Mouse (Mus musculus) lung, postnatal 0 days (tissue): ENCODE measurements around the gene Slc25a13. TPM values are rescaled to one million over a fixed set of nuclear protein-coding genes. Genes with fewer than 3 reads are reported as not detected.

Experiments used
- ATAC-seq: fragments of 200-750 bp; cut with Nextera tagmentation; 2 replicates; pipeline ENCODE4 v1.8.0; 2017; ENCODE audit warnings: moderate library complexity
- DNase-seq: peaks from one replicate; pipeline ENCODE4 v3.0.0-alpha.2; 2016; ENCODE audit warnings: low spot score
- H3K27ac ChIP-seq: fragments of 300-500 bp; sonication (generic); 2 replicates; pipeline ENCODE4 v1.5.1; 2014; ENCODE audit warnings: antibody characterized with exemption, mild to moderate bottlenecking, low read length, mixed read lengths
- H3K27me3 ChIP-seq: fragments of 300-500 bp; sonication (generic); replicated peaks from 2 replicates; pipeline ENCODE4 v1.6.1; 2014; ENCODE audit warnings: low read length, mixed read lengths; ENCODE audit not compliant: insufficient read depth
- H3K36me3 ChIP-seq: fragments of 300-500 bp; sonication (generic); 2 replicates; pipeline ENCODE4 v1.6.1; 2014; ENCODE audit warnings: low read length, mixed read lengths; ENCODE audit not compliant: insufficient read depth
- H3K4me1 ChIP-seq: fragments of 300-500 bp; sonication (generic); 2 replicates; pipeline ENCODE4 v1.6.1; 2014; ENCODE audit warnings: antibody characterized with exemption, low read depth, low read length, mixed read lengths; ENCODE audit not compliant: insufficient read depth
- H3K4me2 ChIP-seq: fragments of 300-500 bp; sonication (generic); replicated peaks from 2 replicates; pipeline ENCODE4 v1.6.1; 2014; ENCODE audit warnings: low read depth, mild to moderate bottlenecking, low read length, moderate library complexity, mixed read lengths
- H3K4me3 ChIP-seq: fragments of 300-500 bp; sonication (generic); 2 replicates; pipeline ENCODE4 v1.5.1; 2014; ENCODE audit warnings: low read depth, low read length
- H3K9ac ChIP-seq: fragments of 300-500 bp; sonication (generic); replicated peaks from 2 replicates; pipeline ENCODE4 v1.6.1; 2014; ENCODE audit warnings: low read depth, mild to moderate bottlenecking
- H3K9me3 ChIP-seq: fragments of 300-500 bp; sonication (generic); 2 replicates; pipeline ENCODE4 v1.6.1; 2016; ENCODE audit warnings: low read length, mixed read lengths
- CTCF ChIP-seq: IDR thresholded peaks from 2 replicates; pipeline ENCODE4 v1.5.1; 2016; ENCODE audit warnings: antibody characterized with exemption, mild to moderate bottlenecking
- EP300 ChIP-seq: IDR thresholded peaks from 2 replicates; pipeline ENCODE4 v1.6.1; 2016; ENCODE audit warnings: antibody characterized with exemption, mild to moderate bottlenecking, control low read depth
- WGBS: fragments of 180-500 bp; shearing (Covaris S2); extraction: QIAGEN DNeasy Blood & Tissue Kit; methylation state at CpG from one replicate; pipeline ENCODE4 v1.1.7; 2014; 5-methylcytosine and 5-hydroxymethylcytosine counted together
- polyA plus RNA-seq: library from polyadenylated mRNA; unstranded; fragments of >200 nt; fragmentation: Nextera tagmentation; extraction: Ambion mirVana; gene quantifications from 2 replicates; pipeline ENCODE4 v1.2.1, GENCODE M21; 2015

The Slc25a13 gene
- polyA plus RNA-seq, 1 experiment from 2014 or later: 7.1 TPM

DNA sequence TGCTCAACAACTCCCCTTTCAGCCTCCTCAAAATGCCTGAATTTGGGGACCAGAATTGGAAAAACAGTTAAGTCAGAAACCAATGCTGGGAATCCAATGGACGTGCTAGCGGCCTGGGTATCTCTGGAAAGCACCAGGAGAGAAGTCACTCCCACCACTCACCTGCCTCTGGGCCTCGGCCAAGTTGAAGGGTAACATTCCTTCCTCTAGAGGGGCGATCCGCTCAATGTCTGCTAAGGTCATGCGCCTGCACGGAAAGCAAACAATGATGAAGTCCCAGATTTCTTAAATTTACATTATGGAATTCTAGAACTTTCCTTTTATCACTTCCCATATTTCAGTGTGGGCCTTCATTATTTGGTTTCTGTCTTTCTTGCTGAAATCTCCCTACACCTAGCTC is 103.2 kb downstream of the Slc25a13 start:
- no peaks in the 10 kb centered on the region for H3K27me3 ChIP-seq
- H3K27ac ChIP-seq: no peak overlapping the region
- H3K4me2 ChIP-seq: no peak overlapping the region
- ATAC-seq: no peak
- DNase-seq: no peak
- no peaks in the 10 kb centered on the region for H3K36me3 ChIP-seq
- H3K4me1 ChIP-seq: no peaks in the 10 kb centered on the region
- H3K4me3 ChIP-seq: no peak overlapping the region
- no peak overlapping the region for H3K9ac ChIP-seq
- H3K9me3 ChIP-seq: no peaks in the 10 kb centered on the region
- TF ChIP-seq CTCF: peak; percentile 53
- no peak for TF ChIP-seq EP300
- 73% methylated on average over 7 of the region's 7 CpGs for WGBS

DNA sequence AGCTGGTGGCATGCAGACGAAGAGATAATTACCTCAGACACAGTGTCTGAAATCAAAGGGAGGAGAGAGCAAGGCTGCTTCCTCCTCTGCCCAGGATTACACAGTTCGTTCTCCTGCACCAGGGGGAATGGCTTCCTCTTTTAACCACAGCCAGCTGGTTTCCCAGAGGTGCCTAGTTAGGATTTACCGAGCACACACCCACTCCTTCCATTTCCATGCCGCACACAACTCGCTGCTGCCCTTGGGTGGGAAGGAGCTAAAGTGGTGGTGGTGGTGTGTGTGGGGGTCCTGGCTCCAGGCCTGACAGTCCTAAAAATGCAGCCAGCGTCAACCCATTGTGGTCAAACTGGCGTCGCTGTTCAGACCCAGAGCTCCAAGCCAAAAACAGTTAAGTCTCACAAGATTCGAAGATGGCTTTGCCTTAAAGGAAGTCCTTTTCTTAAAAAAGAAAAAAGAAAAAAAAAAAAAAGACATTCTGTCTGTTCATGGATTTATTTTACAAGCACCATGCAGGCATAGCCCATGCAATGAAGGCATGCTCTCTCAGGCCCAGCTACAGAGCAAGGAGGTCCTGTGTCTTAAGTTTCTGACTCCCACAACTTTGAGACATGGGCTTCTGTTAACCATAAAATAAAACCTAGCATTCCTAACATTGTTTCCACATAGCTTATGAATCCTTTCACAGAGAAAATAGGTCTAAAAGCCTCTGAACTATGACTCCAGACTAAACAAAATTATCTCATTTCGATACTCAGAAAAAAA is 104.0 kb downstream of the Slc25a13 start:
- 66% methylated on average over 10 of the region's 10 CpGs for WGBS
- no peak overlapping the region for H3K27ac ChIP-seq
- H3K36me3 ChIP-seq: no peaks in the 10 kb centered on the region
- no peak overlapping the region for H3K4me3 ChIP-seq
- DNase-seq: no peak
- H3K9me3 ChIP-seq: no peaks in the 10 kb centered on the region
- no peaks in the 10 kb centered on the region for H3K4me1 ChIP-seq
- ATAC-seq: no peak
- TF ChIP-seq CTCF (no peak), EP300 (no peak)
- no peak overlapping the region for H3K9ac ChIP-seq
- H3K27me3 ChIP-seq: no peaks in the 10 kb centered on the region
- no peak overlapping the region for H3K4me2 ChIP-seq

DNA sequence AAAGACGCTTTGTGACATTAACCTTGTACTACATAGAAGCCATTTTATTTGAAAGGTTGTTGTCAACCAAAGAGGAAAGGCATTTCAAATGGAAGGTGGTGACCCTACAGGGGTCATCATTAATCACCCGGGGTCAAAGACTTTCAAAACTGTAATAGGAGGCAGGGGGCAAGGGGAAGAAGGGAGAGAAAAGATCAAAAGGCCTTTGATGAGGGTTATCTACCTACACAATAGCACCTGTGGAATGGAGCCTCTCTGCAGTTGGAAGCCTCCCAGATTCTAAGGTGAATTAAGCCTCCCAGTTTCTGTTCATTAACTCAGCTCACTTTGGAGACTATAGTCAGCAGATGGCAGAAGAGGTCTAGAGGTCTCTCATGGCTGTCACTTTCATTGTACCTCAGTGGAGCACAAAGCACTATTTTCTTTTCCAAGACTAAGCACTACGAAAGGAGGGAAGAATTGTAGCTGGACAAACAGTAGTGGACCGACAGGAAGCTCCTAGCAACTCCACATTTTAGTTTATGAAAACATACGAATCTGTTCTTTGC is 109.5 kb downstream of the Slc25a13 start:
- 50% methylated on average over 5 of the region's 5 CpGs for WGBS
- TF ChIP-seq EP300 (no peak), CTCF (peak; percentile 40)
- no peak for DNase-seq

DNA sequence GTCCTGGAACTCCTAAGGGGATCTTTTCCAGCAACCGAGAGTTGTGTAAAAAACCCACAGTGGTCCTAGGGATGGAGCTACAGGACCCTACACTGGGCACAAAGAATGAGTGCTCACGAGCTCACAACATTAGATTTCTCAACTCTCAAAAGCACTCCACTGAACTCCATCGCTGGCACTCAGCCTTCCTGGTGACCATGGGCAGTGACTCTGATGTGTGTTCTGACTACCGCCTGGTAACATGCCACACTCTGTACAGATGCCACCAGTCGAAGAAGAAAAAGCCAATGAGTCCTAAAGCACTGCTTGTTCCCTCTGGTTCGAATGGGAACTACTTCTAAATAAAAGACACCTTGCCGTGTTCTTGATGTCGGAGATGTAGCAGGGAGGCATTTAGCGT is 111.4 kb downstream of the Slc25a13 start:
- no peak overlapping the region for H3K9ac ChIP-seq
- TF ChIP-seq EP300: no peak
- H3K4me2 ChIP-seq: no peak overlapping the region
- H3K4me3 ChIP-seq: no peak overlapping the region
- WGBS: 80% methylated on average over 9 of the region's 9 CpGs
- DNase-seq (peak; percentile 31), ATAC-seq (peak; percentile 44)
- H3K9me3 ChIP-seq: no peaks in the 10 kb centered on the region
- no peak overlapping the region for H3K27ac ChIP-seq
- no peaks in the 10 kb centered on the region for H3K36me3 ChIP-seq
- H3K27me3 ChIP-seq: no peaks in the 10 kb centered on the region
- no peaks in the 10 kb centered on the region for H3K4me1 ChIP-seq

More for the DNA sequence above, 109.5 kb downstream of the Slc25a13 start:
- no peaks in the 10 kb centered on the region for H3K9me3 ChIP-seq
- no peak overlapping the region for H3K9ac ChIP-seq
- no peak overlapping the region for H3K4me3 ChIP-seq
- no peak overlapping the region for H3K27ac ChIP-seq
- no peak overlapping the region for H3K4me2 ChIP-seq
- H3K36me3 ChIP-seq: no peaks in the 10 kb centered on the region
- no peak for ATAC-seq
- H3K27me3 ChIP-seq: no peaks in the 10 kb centered on the region
- H3K4me1 ChIP-seq: no peaks in the 10 kb centered on the region

DNA sequence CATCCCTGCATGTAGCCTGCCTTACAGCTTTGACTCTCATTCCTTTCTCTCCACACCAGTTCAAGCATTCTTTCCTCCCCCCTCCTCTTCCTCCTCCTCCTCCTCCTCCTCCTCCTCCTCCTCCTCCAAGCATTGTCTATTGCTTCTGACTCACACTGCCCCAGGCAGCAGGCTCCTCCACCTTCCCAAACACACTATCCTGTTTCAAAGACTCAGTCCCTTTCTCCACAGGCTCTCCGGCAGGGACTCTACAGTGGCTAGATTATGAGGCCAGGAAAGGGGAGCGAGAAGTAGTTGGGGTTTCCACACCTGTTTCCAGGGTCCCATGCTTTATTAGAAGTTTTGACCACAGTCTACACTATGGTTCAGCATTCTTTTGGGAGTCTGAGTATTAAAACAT is 113.5 kb downstream of the Slc25a13 start:
- no peak overlapping the region for H3K27ac ChIP-seq
- H3K4me1 ChIP-seq: no peaks in the 10 kb centered on the region
- no peaks in the 10 kb centered on the region for H3K9me3 ChIP-seq
- no peaks in the 10 kb centered on the region for H3K36me3 ChIP-seq
- DNase-seq: no peak
- no peak for TF ChIP-seq EP300
- no peak for TF ChIP-seq CTCF
- 82% methylated on average over 2 of the region's 2 CpGs for whole genome bisulfite sequencing
- ATAC-seq: no peak
- no peaks in the 10 kb centered on the region for H3K27me3 ChIP-seq
- H3K4me2 ChIP-seq: no peak overlapping the region
- H3K4me3 ChIP-seq: no peak overlapping the region
- H3K9ac ChIP-seq: no peak overlapping the region

DNA sequence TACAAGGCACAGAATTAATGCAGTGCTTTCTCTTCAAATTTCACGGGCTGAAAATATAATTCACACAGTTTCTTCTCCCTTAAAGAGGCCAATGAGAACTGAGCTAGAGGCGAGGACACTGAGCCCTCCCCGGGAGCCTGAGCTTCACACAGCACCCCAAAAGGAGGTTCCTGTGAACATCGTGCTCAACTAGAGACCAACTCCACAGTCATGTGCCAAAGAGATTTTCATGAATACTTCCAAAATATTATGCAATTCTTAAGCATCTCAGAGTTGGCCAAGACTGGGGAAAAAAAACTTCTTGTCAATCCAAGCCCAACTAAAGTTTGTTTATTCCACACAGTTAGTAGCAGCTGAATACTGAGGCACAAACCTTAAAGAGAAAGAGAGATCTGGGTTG is 115.4 kb downstream of the Slc25a13 start:
- ATAC-seq (peak; percentile 76), DNase-seq (peak; percentile 85)
- no peak overlapping the region for H3K4me3 ChIP-seq
- H3K36me3 ChIP-seq: no peaks in the 10 kb centered on the region
- no peaks in the 10 kb centered on the region for H3K27me3 ChIP-seq
- H3K27ac ChIP-seq: no peak overlapping the region
- H3K4me1 ChIP-seq: no peaks in the 10 kb centered on the region
- H3K4me2 ChIP-seq: peak overlapping the region; percentile 12
- H3K9ac ChIP-seq: no peak overlapping the region
- H3K9me3 ChIP-seq: no peaks in the 10 kb centered on the region
- no peak for TF ChIP-seq EP300
- no peak for TF ChIP-seq CTCF
- WGBS: 43% methylated on average over 4 of the region's 4 CpGs
